Mouse (Mus musculus): ENCODE data around the gene Sorcs2. TPM values are rescaled to one million over a fixed set of nuclear protein-coding genes. Genes with fewer than 3 reads are reported as not detected.

The Sorcs2 gene
- polyA plus RNA-seq, 1 experiment: 2.5 TPM

DNA sequence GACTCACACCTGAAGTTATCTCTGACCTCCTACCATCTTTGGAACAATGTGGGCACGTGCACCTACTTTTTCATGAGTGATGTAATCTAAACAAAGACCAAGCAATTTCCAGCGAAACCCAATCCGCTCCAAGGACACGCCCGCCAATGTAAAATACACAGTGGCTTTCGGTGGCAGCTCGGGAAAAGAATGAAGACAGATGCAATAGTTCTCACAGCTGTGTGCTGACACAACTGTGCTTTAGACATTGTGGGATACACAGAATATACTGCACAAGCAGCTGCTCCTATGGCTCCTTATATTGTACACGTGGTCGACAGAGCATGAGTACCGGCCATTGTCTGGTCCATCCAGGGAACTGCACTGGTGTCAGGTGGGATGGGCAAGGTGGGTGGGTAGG lies 275.0 kb downstream of the Sorcs2 start:
- 78% methylated on average over 10 of the region's 10 CpGs for WGBS
- no peak overlapping the region for H3K4me3 ChIP-seq (replicated peaks; ENCODE audit: control insufficient read depth, low read depth, low read length)
- H3K4me1 ChIP-seq (ENCODE audit: control insufficient read depth, insufficient read depth, low read length): no peaks in the 10 kb centered on the region
- no peak overlapping the region for H3K27ac ChIP-seq (ENCODE audit: control insufficient read depth, insufficient read depth, low read depth, low read length, poor library complexity)
- no peak for TF ChIP-seq POLR2A (IDR thresholded peaks at IDR 0.05; ENCODE audit: borderline replicate concordance, control insufficient read depth, low read depth, low read length)
- no peak for TF ChIP-seq CTCF (IDR thresholded peaks at IDR 0.05; ENCODE audit: control insufficient read depth, insufficient read depth, low read length)

DNA sequence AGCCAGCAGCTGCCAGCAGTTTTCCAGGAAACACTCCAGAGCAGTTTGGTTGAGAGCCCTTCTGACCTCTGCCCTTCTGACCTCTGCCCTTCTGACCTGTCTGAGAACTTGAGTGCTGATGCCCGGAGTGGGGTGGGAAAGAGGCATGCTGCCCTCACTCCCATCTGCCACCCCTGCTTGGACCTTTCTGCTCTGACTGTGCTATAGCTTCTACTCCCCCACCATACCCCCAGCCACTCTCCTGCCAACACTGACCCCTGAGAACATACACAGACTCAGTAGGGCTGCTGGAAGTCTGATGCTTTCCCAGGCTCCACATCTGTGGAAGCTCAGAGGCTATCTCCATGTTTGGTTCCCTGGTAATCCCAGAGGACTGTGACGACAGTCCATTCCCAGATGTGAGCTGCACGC lies 277.0 kb downstream of the Sorcs2 start:
- no peaks in the 10 kb centered on the region for H3K4me1 ChIP-seq (ENCODE audit: control insufficient read depth, insufficient read depth, low read length)
- TF ChIP-seq POLR2A (IDR thresholded peaks at IDR 0.05; ENCODE audit: borderline replicate concordance, control insufficient read depth, low read depth, low read length) (no peak), CTCF (IDR thresholded peaks at IDR 0.05; ENCODE audit: control insufficient read depth, insufficient read depth, low read length) (no peak)
- no peak overlapping the region for H3K4me3 ChIP-seq (replicated peaks; ENCODE audit: control insufficient read depth, low read depth, low read length)
- H3K27ac ChIP-seq (ENCODE audit: control insufficient read depth, insufficient read depth, low read depth, low read length, poor library complexity): no peak overlapping the region
- WGBS: 84% methylated on average over 3 of the region's 3 CpGs

DNA sequence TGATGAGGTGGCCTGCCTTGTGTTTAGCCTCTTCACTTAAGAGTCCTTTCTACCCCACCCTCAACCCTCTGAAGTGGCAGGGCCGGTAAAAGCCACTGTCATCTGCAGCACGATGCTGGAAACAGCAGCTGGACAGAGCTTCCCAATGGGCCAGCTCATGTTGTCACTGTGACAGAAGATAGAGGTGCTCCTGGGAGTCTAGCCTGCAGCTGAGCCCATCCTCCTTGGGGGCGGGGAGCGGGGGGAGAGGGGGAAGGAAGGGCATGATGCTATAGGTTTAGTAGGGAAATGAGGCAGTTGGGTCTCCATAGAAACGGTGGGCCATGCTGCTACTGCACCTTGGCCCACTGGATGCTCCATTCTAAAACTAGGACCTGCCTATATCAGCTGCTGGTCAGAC lies 279.9 kb downstream of the Sorcs2 start:
- Histone ChIP-seq H3K4me1 (ENCODE audit: control insufficient read depth, insufficient read depth, low read length) (no peaks in the 10 kb centered on the region), H3K27ac (ENCODE audit: control insufficient read depth, insufficient read depth, low read depth, low read length, poor library complexity) (no peak overlapping the region), H3K4me3 (replicated peaks; ENCODE audit: control insufficient read depth, low read depth, low read length) (no peak overlapping the region)
- WGBS: 74% methylated on average over 5 of the region's 5 CpGs
- TF ChIP-seq POLR2A (IDR thresholded peaks at IDR 0.05; ENCODE audit: borderline replicate concordance, control insufficient read depth, low read depth, low read length) (no peak), CTCF (IDR thresholded peaks at IDR 0.05; ENCODE audit: control insufficient read depth, insufficient read depth, low read length) (no peak)

DNA sequence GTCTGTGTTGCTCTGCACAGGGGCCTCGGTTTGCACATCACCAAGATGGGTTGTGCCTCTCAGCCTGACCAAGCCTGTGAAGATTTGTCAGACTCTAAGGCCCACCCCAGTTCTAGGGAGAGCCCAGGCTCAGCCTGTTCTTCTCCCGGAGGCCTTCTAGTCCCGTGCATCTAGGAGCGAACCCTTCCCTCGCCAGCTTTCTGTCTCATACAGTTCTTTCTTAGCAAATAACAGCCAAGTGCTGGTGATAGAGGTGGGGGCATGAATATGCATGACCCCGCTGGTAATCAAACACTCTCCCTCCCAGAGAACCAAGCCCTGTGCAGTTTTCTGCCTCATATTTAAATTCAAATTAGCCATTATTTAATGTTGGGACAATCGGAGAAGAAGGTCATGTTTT lies 282.4 kb downstream of the Sorcs2 start:
- no peaks in the 10 kb centered on the region for H3K4me1 ChIP-seq (ENCODE audit: control insufficient read depth, insufficient read depth, low read length)
- H3K27ac ChIP-seq (ENCODE audit: control insufficient read depth, insufficient read depth, low read depth, low read length, poor library complexity): no peak overlapping the region
- WGBS: 77% methylated on average over 7 of the region's 7 CpGs
- H3K4me3 ChIP-seq (replicated peaks; ENCODE audit: control insufficient read depth, low read depth, low read length): no peak overlapping the region
- TF ChIP-seq CTCF (IDR thresholded peaks at IDR 0.05; ENCODE audit: control insufficient read depth, insufficient read depth, low read length) (no peak), POLR2A (IDR thresholded peaks at IDR 0.05; ENCODE audit: borderline replicate concordance, control insufficient read depth, low read depth, low read length) (no peak)

DNA sequence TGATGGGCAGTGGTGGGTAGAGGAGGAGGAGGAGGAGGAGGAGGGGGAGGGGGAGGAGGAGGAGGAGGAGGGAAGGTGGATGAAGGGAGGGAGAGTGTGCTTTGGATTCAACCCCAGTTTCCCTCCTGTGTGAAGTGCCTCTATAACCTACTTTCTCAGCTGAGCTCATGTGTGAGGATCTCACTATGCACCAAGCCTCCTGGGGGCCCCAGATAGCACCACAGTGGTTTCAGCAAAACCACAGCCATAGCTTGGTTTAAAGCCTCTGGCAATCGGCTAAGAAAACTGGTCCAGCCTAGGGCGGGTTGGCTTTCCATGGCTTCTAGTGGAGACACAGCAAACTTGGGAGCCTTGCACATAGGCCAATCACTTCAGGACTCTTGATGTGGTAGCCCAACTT lies 284.2 kb downstream of the Sorcs2 start:
- no peak overlapping the region for H3K27ac ChIP-seq (ENCODE audit: control insufficient read depth, insufficient read depth, low read depth, low read length, poor library complexity)
- TF ChIP-seq CTCF (IDR thresholded peaks at IDR 0.05; ENCODE audit: control insufficient read depth, insufficient read depth, low read length): no peak
- no peak for TF ChIP-seq POLR2A (IDR thresholded peaks at IDR 0.05; ENCODE audit: borderline replicate concordance, control insufficient read depth, low read depth, low read length)
- no peak overlapping the region for H3K4me3 ChIP-seq (replicated peaks; ENCODE audit: control insufficient read depth, low read depth, low read length)
- 25% methylated on average over 2 of the region's 2 CpGs for WGBS
- no peaks in the 10 kb centered on the region for H3K4me1 ChIP-seq (ENCODE audit: control insufficient read depth, insufficient read depth, low read length)

DNA sequence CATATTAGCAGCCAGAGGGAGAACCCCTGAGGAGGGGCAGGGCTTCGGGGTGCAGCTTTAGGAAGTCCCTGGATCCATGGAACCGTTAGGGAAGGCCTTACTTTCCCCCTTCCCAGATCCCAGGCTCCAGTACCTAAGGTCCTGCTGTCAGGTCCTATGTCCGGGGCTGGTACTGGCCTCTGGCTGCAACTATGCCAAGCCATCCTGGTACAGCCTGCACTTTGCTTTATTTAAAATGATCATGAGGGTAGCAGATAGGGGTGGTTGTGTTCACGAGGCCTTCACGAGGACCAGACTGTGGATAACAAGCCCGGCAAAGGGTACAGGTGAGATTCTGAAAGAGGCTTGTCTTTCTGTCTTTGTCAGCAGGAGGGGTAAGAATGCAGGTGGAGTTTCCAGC lies 285.2 kb downstream of the Sorcs2 start:
- 76% methylated on average over 6 of the region's 6 CpGs for WGBS
- TF ChIP-seq POLR2A (IDR thresholded peaks at IDR 0.05; ENCODE audit: borderline replicate concordance, control insufficient read depth, low read depth, low read length): no peak
- no peak for TF ChIP-seq CTCF (IDR thresholded peaks at IDR 0.05; ENCODE audit: control insufficient read depth, insufficient read depth, low read length)
- H3K27ac ChIP-seq (ENCODE audit: control insufficient read depth, insufficient read depth, low read depth, low read length, poor library complexity): no peak overlapping the region
- no peak overlapping the region for H3K4me3 ChIP-seq (replicated peaks; ENCODE audit: control insufficient read depth, low read depth, low read length)
- H3K4me1 ChIP-seq (ENCODE audit: control insufficient read depth, insufficient read depth, low read length): no peaks in the 10 kb centered on the region

DNA sequence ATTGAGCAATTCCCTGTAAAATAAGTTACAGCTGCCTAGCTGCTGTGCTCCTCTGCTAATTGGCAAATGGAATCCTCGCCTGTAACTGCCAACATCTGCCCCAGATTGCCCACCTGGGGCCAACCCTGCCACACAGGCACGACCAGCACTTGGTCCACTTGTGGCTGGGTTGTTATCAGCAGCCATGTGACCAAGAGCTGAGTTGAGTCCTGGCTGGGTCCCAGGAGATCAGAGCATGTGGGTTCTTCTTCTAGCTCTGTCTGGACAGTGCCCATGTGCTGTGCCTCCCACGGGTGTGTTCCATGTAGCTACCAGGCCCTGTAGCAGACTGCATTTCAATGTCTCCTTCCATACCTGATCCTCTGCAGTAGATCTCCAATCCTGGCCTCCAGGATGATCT lies 286.4 kb downstream of the Sorcs2 start:
- Histone ChIP-seq H3K4me1 (ENCODE audit: control insufficient read depth, insufficient read depth, low read length) (no peaks in the 10 kb centered on the region), H3K4me3 (replicated peaks; ENCODE audit: control insufficient read depth, low read depth, low read length) (no peak overlapping the region), H3K27ac (ENCODE audit: control insufficient read depth, insufficient read depth, low read depth, low read length, poor library complexity) (no peak overlapping the region)
- 54% methylated on average over 3 of the region's 3 CpGs for WGBS
- TF ChIP-seq CTCF (IDR thresholded peaks at IDR 0.05; ENCODE audit: control insufficient read depth, insufficient read depth, low read length): no peak
- no peak for TF ChIP-seq POLR2A (IDR thresholded peaks at IDR 0.05; ENCODE audit: borderline replicate concordance, control insufficient read depth, low read depth, low read length)

DNA sequence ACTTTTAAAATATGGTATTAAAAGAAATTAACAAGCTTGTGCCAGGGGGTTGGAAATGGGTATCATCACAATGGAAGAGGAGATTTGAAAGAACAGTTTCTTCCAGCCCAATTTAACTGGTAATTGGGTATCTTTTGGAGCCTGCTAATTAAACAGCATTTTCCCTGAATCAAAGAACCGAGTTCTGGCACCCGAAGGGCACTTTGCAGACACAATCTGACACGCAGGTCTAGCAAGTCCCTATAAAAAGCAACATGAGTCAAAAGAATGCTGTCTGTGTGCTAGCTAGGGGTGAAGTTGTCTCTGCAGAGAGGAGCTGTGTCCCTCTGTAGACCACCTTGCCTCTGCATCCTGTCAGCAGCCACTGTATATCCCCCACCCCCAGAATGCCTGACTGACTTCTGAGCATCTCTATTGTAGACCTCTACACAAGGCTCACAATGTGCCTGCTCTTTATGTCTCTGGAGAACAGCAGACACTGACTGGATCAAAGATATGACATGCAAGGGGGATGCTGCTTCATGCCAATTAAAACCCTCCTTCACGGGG lies 289.5 kb downstream of the Sorcs2 start:
- WGBS: 81% methylated on average over 4 of the region's 4 CpGs
- TF ChIP-seq CTCF (IDR thresholded peaks at IDR 0.05; ENCODE audit: control insufficient read depth, insufficient read depth, low read length) (no peak), POLR2A (IDR thresholded peaks at IDR 0.05; ENCODE audit: borderline replicate concordance, control insufficient read depth, low read depth, low read length) (no peak)
- Histone ChIP-seq H3K4me3 (replicated peaks; ENCODE audit: control insufficient read depth, low read depth, low read length) (no peak overlapping the region), H3K27ac (ENCODE audit: control insufficient read depth, insufficient read depth, low read depth, low read length, poor library complexity) (no peak overlapping the region), H3K4me1 (ENCODE audit: control insufficient read depth, insufficient read depth, low read length) (no peaks in the 10 kb centered on the region)

DNA sequence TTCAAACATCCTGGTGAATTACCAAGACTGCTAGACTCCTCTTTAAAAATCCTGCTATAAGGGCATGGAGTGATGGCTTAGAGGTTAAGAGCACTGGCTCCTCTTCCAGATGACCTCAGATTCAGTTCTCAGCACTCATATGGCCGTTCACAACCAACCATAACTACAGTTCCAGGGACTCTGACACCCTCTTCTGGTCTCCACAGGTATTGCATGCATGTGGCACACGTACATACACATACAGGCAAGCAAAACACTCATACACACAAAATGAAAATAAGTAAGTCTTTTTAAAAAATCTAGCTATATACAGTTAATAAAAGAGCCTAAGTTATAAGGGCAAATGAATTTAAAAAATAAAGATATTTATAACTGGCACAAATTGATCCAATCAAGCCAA lies 294.5 kb downstream of the Sorcs2 start:
- H3K4me3 ChIP-seq (replicated peaks; ENCODE audit: control insufficient read depth, low read depth, low read length): no peak overlapping the region
- no peaks in the 10 kb centered on the region for H3K4me1 ChIP-seq (ENCODE audit: control insufficient read depth, insufficient read depth, low read length)
- no peak overlapping the region for H3K27ac ChIP-seq (ENCODE audit: control insufficient read depth, insufficient read depth, low read depth, low read length, poor library complexity)
- TF ChIP-seq CTCF (IDR thresholded peaks at IDR 0.05; ENCODE audit: control insufficient read depth, insufficient read depth, low read length) (no peak), POLR2A (IDR thresholded peaks at IDR 0.05; ENCODE audit: borderline replicate concordance, control insufficient read depth, low read depth, low read length) (no peak)
- 72% methylated on average over 2 of the region's 2 CpGs for WGBS
